Mouse (Mus musculus) mature B cell (primary cell): ENCODE data around the gene Capn2.

Experiments used
- in situ Hi-C: fragments of 300-500 bp; cut with MboI; formaldehyde crosslinking; loops from 2 replicates; pipeline ENCODE4 v1.14.3; 2019

The Capn2 gene

DNA sequence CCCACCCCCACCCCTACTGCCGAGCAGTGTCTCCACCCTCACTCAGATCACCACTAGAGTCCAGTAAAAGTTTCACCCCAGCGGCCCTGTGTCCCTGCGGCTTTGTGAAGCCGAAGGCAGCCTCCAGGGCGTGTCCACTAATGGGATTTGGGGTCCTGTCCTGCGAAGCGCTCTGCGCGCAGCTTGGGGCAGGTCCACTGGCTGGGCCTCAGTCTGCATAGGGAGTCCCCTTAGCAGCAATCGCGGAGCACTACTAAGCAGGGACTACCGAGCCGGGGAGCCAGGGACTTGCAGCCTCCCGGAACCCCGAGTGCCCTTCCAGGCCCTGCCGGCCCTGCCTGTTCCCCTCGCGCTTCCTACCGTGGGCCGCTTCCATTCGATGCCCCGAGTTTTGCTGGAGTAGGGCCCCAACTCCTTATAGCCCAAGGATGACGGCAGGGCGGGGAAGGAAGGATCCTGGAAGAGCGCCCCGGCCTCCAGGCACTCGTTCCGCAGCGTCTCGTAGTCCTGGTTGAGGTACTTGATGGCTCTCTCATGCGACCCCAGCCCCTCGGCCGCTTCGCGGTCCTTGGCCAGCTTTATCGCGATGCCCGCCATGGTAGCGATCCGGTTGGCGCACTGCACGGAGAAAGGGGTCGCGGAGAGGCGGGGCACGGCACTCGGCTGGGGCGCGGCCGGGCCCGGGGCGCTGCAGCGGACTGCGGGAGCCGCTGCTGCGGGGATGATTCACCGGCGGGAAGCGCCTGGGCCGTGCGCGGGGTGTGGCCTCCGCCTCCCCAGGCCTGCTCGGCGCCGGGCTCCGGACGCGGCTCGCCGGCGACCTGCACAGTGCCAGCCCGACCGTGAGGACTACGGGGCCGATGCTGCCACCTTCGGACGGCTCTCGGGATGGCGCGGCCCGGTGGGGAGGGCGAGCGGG, at the start of gene Capn2:
Capn2 (minus strand) TSS at position 851 of the 919 bp plus-strand sequence.
- in situ Hi-C loops = no loop called here

DNA sequence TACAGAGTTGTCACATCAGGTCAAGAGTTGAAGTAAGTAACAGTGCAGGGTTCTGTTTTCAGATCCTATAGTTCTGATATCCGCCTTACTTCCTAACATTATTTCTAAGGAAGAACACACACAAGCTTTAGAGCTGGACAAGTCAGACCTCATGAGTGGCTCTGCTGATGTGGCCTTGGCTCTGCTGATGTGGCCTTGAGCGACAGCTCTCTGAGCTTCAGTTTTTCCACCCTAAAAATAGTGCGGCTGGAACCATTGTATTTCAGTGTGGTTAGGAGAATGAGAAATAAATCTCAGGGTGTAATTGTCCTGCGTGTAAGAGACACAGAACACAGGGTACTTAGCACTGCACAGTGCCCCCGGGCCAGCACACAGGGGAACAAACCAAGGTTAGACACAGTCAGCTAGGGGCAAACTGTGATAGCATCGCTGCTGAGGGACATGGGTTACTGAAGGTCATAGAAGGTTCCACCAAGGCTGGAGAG, 48.0 kb upstream of the Capn2 start:
- in situ Hi-C loops = no loop called here

DNA sequence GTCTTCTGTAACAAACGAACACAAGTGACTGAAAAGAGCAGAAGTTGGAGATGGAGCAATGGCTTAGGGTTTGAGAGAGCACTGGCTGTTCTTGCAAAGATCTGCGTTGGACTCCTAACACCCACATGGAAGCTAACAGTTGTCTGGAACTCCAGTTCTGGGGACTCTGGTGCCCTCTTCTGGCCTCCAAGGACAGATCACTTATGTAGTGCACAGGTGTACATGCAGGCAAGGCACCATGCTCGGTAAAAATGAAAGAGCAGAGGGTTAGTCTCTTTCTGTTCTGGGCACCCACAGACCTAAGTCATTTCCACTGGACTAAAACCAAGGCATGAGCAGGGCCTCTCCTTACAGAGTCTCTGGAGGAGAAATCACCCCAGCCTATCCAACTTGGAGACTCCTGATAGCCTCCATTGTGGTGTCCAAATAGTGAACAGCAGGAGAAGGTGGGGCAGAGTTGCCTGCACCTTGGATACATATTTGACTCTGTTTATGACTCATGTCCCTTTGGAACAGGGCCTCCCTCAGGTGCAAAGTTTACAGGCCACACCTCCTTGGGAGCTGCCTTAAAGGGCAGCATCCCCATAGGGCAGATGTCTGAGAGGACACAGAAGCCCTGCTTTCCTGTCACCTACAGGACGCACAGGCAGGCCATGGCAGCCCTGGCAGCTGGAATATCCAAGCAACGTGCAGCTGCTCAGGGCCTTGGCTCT, 47.2 kb upstream of the Capn2 start, which contains the start of gene Capn8:
Capn8 (plus strand) TSS at position 600 of the 713 bp plus-strand sequence.
- in situ Hi-C loops = no loop called here

DNA sequence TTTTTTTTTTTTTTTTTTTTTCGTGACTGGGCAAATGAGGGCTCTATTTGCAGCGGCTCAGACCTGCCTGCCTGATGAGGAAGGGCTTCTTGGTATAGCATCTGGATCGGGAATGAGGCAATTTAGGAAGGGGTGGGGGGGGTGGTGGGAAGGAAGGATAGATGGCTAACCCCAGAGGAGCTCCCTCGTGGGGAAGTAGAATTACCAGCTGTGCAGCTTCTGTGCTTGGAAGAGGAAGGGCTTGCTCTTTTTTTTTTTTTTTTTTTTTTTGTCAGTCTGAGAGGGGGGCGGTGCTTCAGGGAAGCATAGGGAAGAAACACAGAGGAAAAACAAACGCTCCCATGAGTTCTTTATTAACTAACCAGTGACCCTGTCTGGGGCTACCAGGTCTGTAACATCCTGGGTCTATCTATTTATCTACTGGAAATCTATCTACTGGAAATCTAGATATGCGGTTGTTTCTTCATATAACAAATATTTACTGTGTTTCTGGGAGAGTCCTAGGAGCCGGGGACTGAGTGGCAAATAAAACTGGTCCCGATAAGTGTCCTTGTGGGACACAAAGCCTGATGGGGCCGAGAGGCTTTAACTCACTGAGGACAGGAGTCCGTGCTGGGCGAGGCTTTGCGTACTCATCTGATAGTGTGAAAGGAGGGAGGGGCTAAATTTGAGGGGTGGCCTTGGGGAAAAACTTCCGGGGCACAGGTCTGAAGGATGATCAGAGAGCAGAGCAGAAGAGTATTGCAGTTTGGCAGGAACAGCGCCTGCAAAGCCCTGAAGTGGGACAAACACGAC, 45.4 kb upstream of the Capn2 start:
- in situ Hi-C loops = no loop called here

DNA sequence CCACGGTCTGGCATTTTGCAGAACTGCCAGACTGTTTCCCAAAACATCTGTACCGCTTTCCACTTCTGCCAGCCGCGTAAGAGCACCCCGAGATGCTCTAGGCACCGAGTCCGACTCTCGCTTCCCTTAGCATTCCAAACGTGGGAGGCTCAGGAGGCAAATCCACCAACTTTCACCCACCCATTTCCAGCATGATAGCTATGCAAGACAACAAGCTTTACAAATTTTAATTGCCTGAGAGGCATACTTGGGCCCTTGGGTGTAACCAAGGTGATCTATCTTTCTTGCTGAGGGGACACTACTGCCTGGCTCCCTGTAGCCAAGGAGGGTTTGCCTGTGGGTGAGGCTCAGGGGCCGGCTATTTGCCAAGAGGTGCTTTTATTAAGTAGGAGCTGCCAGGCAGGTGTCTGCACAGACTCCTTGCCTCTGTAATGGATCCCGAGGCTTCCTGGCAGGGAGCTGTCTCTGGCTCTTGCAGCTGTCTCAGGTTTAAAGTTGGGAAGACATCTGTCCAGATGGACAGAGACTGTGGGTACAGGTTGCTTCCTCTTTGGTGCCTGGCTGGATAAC, 44.6 kb upstream of the Capn2 start:
- in situ Hi-C loops = no loop called here

DNA sequence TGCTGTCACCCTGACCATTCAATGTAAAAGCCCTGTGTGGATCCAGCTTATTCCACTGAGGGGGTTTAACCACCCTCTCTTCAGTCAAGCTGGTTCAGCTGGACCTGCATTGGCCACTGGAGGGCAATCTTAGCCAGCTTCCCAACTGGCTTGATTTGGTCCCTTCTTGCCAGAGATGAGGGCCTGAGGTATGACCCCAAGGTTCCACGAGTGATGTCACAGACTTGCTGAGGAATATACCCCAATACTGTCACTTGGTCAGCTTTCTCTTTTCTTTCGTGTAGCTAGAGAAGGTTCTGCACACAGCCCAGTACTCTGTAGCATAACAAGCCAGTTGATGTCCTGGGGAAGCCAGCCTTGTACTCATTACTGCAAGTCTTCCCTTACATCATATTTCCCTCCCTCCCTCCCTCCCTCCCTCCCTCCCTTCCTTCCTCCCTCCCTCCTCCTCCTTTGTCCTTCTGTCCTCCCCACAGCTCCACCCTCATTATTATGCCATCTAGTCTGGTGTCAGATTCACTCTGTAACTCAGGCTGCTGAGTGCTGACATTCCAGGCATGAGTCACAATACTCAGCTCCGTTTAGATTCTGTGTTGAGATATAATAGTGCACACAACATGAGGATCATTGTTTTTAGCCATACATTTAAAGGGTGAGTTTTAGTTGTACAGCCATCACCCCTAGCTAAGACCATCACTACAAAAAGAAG, 43.1 kb upstream of the Capn2 start:
- in situ Hi-C loops = no loop called here

DNA sequence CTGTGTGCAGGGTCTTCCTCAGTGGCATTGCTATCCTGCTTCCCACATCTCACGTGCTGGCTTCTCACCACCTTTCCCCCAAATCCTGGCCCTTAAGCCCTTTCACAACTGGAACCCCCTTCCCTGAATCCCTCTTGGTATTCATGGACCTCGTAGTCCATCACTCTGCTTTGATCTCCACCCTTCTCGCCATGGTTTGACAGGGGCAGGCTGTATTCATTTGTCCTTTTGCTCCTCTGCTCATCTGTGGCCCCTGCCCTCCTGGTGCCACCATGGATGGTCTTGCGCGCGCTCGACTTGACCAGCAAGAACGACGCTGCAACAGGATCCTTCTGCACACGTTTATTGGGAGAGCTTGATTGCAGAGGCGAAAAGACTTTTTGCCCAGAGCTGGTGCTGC, 42.1 kb upstream of the Capn2 start:
- in situ Hi-C loops = no loop called here

DNA sequence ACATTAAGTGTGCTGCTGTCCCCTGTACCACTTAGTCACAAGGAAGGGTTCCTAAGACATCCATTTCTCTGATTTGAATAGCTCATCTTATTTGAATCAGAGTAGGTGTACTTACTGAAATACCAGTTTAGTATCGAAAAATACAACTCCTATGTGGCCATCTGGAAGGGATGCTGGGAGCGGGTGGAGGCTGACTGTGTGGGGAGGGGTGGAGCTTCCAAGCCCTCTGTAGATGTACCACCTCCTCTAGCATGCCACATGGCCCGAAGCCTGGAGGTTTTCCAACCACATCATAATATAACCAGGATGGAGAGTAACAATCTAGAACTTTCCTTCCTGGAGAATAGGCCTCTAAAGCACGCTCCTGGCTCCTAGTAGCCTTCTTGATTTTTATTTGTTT, 40.9 kb upstream of the Capn2 start:
- in situ Hi-C loops = no loop called here

DNA sequence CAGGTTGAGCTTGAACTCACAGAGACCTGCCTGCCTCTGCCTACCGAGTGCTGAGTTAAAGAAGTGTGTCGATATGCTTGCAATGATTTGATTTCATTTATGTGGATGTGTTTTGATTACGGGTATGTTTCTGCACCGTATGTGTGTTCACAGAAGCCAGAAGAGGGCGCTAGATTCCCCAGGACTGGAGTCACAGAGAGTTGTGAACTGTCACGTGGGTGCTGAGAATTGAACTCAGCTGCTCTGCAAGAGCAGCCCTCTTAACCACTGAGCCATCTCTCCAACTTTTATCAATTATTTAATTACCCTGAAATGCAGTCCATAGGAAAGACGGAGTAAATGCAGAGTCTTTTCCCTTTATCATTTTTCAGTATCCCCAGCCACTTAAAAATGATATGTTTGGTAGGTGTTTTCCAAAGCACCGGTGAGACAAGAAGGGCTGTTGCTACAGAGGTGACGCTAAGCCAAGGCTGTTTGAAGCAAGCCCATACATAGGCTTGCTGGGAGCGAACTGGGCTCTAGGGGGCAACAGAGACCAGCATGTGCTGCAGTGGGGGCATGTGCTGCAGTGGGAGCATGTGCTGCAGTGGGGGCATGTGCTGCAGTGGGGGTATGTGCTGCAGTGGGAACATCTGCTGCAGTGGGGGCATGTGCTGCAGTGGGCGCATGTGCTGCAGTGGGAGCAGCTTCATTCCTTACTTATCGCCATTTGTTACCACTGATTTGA, 36.4 kb upstream of the Capn2 start:
- in situ Hi-C loops = no loop called here

DNA sequence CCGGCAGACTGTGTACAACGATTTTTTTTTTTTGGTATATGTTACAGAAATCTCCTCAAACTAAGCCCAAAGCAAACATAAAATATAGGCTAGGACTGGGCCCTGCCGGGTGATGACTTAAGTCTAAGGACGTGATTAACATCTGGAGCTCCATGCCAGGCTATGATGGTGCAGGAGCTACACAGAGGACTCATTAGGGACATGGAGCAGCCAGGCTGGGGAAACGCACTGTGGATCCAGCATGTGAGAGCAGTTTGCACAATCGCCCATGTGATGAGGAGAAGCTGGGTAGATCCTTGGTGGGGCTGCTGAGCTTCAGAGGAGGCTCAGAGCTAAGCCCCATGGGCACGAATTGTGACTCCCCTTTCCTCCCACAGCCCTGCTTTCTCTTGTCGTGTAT, 33.4 kb upstream of the Capn2 start:
- in situ Hi-C loops = no loop called here

DNA sequence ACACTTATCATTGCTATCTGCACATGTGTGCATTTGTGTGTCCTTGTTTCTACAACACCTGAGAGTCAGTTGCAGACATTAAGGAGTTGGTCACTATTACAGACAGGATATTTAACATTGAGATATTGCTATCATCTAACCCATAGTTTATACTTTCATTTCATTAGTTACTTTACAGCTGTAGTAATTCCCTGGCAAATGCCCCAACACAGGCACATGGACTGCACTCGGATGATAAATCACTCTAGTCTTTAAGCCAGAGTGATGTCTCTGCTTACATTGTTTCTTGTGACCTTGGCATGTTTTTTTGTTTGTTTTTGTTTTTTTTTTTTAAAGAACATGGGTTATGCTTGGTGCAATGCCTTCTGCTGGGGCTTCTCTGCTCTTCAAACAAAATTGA, 26.5 kb upstream of the Capn2 start:
- in situ Hi-C loops = loop anchor here (25.0 kb wide), 1 partner anchor 407 kb away; no protein-coding TSS in a partner anchor

DNA sequence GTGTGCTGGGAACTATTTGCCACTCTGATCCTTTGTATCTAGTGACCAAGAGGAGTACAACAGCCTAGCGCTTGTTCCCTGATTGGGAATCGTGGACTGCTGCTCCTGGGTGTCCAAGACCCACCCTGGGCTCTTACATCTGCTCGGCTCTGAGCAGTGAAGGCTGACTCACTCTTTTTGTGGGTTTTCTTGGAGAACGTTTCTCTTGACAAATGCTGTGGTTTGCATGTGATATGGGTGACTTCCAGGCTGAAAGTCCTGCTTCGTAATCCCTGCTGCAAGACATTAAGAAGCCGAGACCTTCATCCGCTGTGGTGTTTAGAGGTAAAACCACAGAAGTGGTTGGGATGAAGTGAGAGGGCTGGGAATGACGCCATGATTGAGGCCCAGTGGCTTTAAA, 25.7 kb upstream of the Capn2 start:
- in situ Hi-C loops = loop anchor here (25.0 kb wide), 1 partner anchor 406 kb away; no protein-coding TSS in a partner anchor

DNA sequence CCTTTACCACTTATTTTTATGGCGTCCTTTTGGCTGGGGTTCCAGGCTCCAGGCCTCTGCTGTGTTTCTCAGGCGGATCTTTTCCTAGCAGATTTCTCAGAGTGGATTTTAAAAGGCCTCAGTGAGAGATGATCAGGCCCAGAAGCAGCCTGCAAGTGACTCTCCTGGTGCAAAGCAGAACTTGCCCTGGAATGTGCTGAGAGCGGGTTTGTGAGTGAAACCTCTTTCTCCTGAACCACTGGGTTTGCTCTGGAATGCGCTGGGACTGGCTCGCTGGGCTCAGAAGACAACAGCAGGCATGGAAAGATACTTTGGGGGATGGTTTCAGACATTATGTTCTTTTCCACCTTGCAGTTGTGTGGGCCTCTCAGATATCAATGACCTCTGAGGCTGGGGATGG, 24.7 kb upstream of the Capn2 start:
- in situ Hi-C loops = loop anchor here (25.0 kb wide), 1 partner anchor 405 kb away; no protein-coding TSS in a partner anchor

DNA sequence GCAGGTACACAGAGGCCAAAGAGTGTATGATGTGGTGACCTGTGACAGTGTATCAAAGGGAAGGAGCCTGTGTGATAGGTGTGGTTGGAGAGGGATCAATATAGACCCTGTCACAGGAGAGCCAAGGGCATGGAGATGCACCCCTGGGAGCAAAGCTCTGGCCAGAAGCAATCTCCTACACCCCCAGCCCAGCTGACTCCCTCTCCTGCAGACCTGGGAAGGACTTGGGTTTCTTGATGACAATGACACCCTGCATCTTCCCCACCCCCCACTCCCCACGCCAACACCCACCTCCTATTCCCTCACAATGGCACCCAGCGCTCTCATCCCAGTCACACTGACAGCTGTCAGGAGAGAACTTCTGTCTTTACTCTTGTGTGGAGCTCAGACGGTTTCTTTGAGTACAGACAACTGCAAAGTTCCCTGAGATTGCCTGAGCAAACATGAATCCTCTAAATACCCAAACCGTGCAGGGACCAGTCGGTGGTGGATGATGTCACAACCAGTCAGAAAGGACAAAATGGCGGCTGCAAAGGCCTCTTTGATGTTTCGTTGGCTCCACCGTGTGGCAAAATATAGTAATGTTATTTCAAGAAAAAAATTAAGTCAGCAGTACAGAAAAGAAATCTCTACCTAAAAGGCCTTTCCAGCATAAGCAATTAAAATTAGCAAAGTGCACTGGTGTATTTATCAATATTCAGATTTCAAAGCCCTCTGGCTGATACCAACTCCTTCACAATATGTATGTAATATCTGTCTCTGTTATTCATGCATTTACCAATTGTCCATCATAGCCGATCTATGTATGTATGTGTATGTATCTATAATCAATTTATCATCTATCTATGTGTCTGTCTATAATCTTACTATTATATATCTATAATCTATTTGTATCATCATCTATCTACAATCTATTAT, 21.9 kb upstream of the Capn2 start:
- in situ Hi-C loops = loop anchor here (10.0 to 25.0 kb wide), 2 partner anchors 164 to 402 kb away; no protein-coding TSS in a partner anchor

DNA sequence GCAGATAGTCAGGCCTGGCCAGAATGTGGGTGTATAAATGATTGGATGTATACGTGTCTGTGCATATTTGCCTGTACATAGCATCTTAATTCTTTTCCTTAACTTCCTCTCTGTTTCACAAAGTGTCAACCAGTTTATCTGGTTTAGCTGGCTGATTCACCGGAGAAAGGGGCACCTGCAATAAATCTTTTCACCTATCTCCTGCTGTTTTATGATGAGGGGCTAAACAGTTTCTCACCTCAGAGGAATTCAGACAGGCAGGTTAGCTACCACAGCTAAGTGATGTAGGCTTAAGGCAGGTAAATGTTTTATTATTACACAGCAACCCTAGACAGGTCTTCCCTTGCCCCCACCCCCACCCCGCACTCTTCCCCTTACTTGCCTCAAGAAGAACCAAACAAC, 17.7 kb upstream of the Capn2 start:
- in situ Hi-C loops = loop anchor here (10.0 to 25.0 kb wide), 2 partner anchors 160 to 398 kb away; no protein-coding TSS in a partner anchor

DNA sequence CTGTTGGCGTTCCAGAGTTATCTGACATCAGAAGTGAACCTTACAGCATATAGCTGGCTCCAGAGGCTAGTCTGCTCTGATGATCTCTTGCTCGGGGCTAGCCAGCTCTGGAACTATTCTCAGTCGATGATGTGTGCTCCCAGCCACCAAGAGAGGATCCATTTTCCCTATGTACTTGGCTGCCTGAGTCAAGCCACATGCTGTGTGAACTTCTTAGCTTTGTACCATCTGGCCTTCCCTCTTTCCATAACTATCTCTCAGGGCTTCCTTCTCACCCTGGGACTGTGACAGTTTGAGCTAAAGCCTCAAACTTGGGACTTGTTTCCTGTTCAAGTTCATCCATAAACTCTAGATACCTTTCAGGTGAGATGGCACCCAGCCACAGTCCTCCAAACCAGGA, 16.2 kb upstream of the Capn2 start:
- in situ Hi-C loops = loop anchor here (10.0 to 25.0 kb wide), 2 partner anchors 159 to 396 kb away; no protein-coding TSS in a partner anchor

DNA sequence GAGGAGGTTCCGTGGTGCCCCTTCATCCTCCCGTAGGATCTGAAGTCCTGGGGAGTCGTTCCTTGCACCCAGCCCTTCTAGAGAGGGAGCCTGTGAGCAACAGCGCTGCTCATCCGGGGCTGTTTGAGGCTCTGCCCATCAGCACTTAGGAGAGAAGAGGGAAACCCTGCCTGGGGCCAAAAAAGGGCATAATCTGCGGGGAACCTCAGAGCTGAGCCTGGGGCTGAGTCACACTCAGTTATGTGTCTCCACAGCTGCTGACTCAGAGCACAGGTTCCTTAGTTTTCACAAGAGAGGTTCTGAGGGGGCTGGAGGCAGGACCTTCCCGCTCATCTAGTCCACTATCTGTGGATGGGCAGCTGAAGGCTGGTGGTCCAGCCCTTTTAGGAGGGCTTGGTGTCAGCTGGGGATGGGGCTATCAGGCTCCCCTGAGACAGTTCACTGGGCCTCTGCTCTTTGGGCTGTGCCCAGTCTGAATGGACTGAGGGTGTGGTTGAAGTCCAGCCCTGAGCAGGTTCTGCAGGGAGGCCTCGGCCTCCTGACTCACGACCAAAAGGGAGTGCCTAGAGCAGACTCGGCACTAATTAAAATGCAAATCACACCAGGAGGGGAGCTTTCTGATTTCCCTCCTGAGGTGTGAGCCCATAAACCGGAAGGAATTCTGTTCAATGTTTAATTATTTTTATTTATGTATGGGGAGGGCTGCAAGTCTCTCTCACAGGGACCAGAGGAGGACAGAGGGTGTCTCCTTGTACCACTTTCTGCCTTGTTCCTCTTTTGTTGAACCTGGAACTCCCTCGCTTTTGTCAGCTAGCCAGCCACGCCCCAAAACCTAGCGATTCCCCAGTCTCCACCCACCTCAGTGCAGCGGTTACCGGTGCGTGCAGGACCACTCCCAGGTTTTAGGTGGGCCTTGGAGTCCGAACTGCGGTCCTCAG, 10.8 kb upstream of the Capn2 start:
- in situ Hi-C loops = loop anchor here (25.0 kb wide), 1 partner anchor 391 kb away; no protein-coding TSS in a partner anchor
